Mouse (Mus musculus): ENCODE data around the gene Tex33. TPM values are rescaled to one million over a fixed set of nuclear protein-coding genes. Genes with fewer than 3 reads are reported as not detected.
"Not testable (repeated sequence)": the region's sequence is repeated elsewhere in the genome, so short reads cannot be mapped to it uniquely, and the experiment has no call there.

The Tex33 gene
- polyA plus RNA-seq, 1 experiment = not detected

GRCm38 (mm10) chr15:78334380-78334779 is 61.3 kb downstream of the Tex33 start:
- TF ChIP-seq CTCF (IDR thresholded peaks at IDR 0.05; ENCODE audit: borderline replicate concordance, insufficient read depth, low read length) = no peak
- TF ChIP-seq POLR2A (IDR thresholded peaks at IDR 0.05; ENCODE audit: low read depth, low read length) = no peak
- Histone ChIP-seq H3K4me1 (ENCODE audit: control insufficient read depth, insufficient read depth, low read length) (no peaks in the 10 kb centered on the region), H3K4me3 (ENCODE audit: insufficient read depth, low read length) (no peak overlapping the region), H3K27ac (ENCODE audit: insufficient read depth, low read length) (no peak overlapping the region)

- H3K27ac ChIP-seq (ENCODE audit: insufficient read depth, low read length) = no peak overlapping the region
- TF ChIP-seq CTCF (IDR thresholded peaks at IDR 0.05; ENCODE audit: borderline replicate concordance, insufficient read depth, low read length) (no peak), POLR2A (IDR thresholded peaks at IDR 0.05; ENCODE audit: low read depth, low read length) (no peak)
- no peak overlapping the region for H3K4me3 ChIP-seq (ENCODE audit: insufficient read depth, low read length)
- no peaks in the 10 kb centered on the region for H3K4me1 ChIP-seq (ENCODE audit: control insufficient read depth, insufficient read depth, low read length)
These were observed 62.7 kb downstream of the Tex33 start for GRCm38 (mm10) chr15:78332981-78333380.

- no peak overlapping the region for H3K27ac ChIP-seq (ENCODE audit: insufficient read depth, low read length)
- H3K4me3 ChIP-seq (ENCODE audit: insufficient read depth, low read length) = no peak overlapping the region
- H3K4me1 ChIP-seq (ENCODE audit: control insufficient read depth, insufficient read depth, low read length) = no peaks in the 10 kb centered on the region
- no peak for TF ChIP-seq POLR2A (IDR thresholded peaks at IDR 0.05; ENCODE audit: low read depth, low read length)
- TF ChIP-seq CTCF (IDR thresholded peaks at IDR 0.05; ENCODE audit: borderline replicate concordance, insufficient read depth, low read length) = no peak
These were observed 64.0 kb downstream of the Tex33 start for GRCm38 (mm10) chr15:78331523-78332340.

GRCm38 (mm10) chr15:78330706-78331105 is 65.0 kb downstream of the Tex33 start:
- Histone ChIP-seq H3K27ac (ENCODE audit: insufficient read depth, low read length) (no peak overlapping the region), H3K4me1 (ENCODE audit: control insufficient read depth, insufficient read depth, low read length) (no peaks in the 10 kb centered on the region), H3K4me3 (ENCODE audit: insufficient read depth, low read length) (no peak overlapping the region)
- no peak for TF ChIP-seq POLR2A (IDR thresholded peaks at IDR 0.05; ENCODE audit: low read depth, low read length)
- TF ChIP-seq CTCF (IDR thresholded peaks at IDR 0.05; ENCODE audit: borderline replicate concordance, insufficient read depth, low read length) = no peak

- not testable (repeated sequence) for H3K4me3 ChIP-seq (ENCODE audit: insufficient read depth, low read length); H3K27ac ChIP-seq (ENCODE audit: insufficient read depth, low read length); H3K4me1 ChIP-seq (ENCODE audit: control insufficient read depth, insufficient read depth, low read length)
These were observed 65.7 kb downstream of the Tex33 start for GRCm38 (mm10) chr15:78329972-78330371.

GRCm38 (mm10) chr15:78328520-78329097 is 67.1 kb downstream of the Tex33 start:
- Histone ChIP-seq H3K4me3 (ENCODE audit: insufficient read depth, low read length) (no peak overlapping the region), H3K4me1 (ENCODE audit: control insufficient read depth, insufficient read depth, low read length) (no peaks in the 10 kb centered on the region), H3K27ac (ENCODE audit: insufficient read depth, low read length) (no peak overlapping the region)
- TF ChIP-seq CTCF (IDR thresholded peaks at IDR 0.05; ENCODE audit: borderline replicate concordance, insufficient read depth, low read length) (no peak), POLR2A (IDR thresholded peaks at IDR 0.05; ENCODE audit: low read depth, low read length) (no peak)

Other genes starting within 250 kb of the Tex33 start
- 35.1 and 35.9 TPM in 2 replicates for gene Ift27, start 221.8 kb downstream of the Tex33 start, polyA plus RNA-seq (2011; ENCODE audit: insufficient read length, low read depth, missing spikeins)
- gene Pvalb, start 189.5 kb downstream of the Tex33 start, polyA plus RNA-seq (2011; ENCODE audit: insufficient read length, low read depth, missing spikeins) = not detected in 2 replicates
- gene Ncf4, start 151.1 kb downstream of the Tex33 start, polyA plus RNA-seq (2011; ENCODE audit: insufficient read length, low read depth, missing spikeins) = 1.3 TPM in 1 of 2 replicates, not detected in the other
- 0.30 TPM in 1 of 2 replicates, not detected in the other for gene Csf2rb2, start 90.2 kb downstream of the Tex33 start, polyA plus RNA-seq (2011; ENCODE audit: insufficient read length, low read depth, missing spikeins)
- gene Csf2rb, start 70.2 kb downstream of the Tex33 start, polyA plus RNA-seq (2011; ENCODE audit: insufficient read length, low read depth, missing spikeins) = 0.18 and 1.2 TPM in 2 replicates
- 3.5 and 5.0 TPM in 2 replicates for gene Tst, start 10.0 kb upstream of the Tex33 start, polyA plus RNA-seq (2011; ENCODE audit: insufficient read length, low read depth, missing spikeins)
- gene Mpst, start 10.5 kb upstream of the Tex33 start, polyA plus RNA-seq (2011; ENCODE audit: insufficient read length, low read depth, missing spikeins) = 9.6 and 13.3 TPM in 2 replicates
- gene Kctd17, start 32.7 kb upstream of the Tex33 start, polyA plus RNA-seq (2011; ENCODE audit: insufficient read length, low read depth, missing spikeins) = 90.6 and 110 TPM in 2 replicates
- not detected in 2 replicates for gene Tmprss6, start 72.7 kb upstream of the Tex33 start, polyA plus RNA-seq (2011; ENCODE audit: insufficient read length, low read depth, missing spikeins)
- gene Il2rb, start 99.4 kb upstream of the Tex33 start, polyA plus RNA-seq (2011; ENCODE audit: insufficient read length, low read depth, missing spikeins) = 0.25 TPM in 1 of 2 replicates, not detected in the other
- gene C1qtnf6, start 135.5 kb upstream of the Tex33 start, polyA plus RNA-seq (2011; ENCODE audit: insufficient read length, low read depth, missing spikeins) = 43.5 and 77.1 TPM in 2 replicates
- not detected in 2 replicates for gene Sstr3, start 148.8 kb upstream of the Tex33 start, polyA plus RNA-seq (2011; ENCODE audit: insufficient read length, low read depth, missing spikeins)
- gene Rac2, start 176.9 kb upstream of the Tex33 start, polyA plus RNA-seq (2011; ENCODE audit: insufficient read length, low read depth, missing spikeins) = 0.37 and 2.2 TPM in 2 replicates
- gene Cyth4, start 201.1 kb upstream of the Tex33 start, polyA plus RNA-seq (2011; ENCODE audit: insufficient read length, low read depth, missing spikeins) = 0.20 and 1.3 TPM in 2 replicates